Mouse (Mus musculus): ENCODE data around the gene Poln. TPM values are rescaled to one million over a fixed set of nuclear protein-coding genes. Genes with fewer than 3 reads are reported as not detected.

Gene Poln
- polyA plus RNA-seq (2015; fragmentation: Nextera tagmentation; extraction: Ambion mirVana): 1.0 and 1.8 TPM in 2 replicates

GRCm38 (mm10) chr5:34168950-34169891 lies at the start of gene Poln, which contains the start of gene Haus3:
Gene Poln (minus strand): TSS chr5:34169448.
Gene Haus3 (minus strand): TSS chr5:34169527.
- H3K4me2 ChIP-seq (ENCODE audit: low read depth, low read length): peak within 1 kb of the TSS; percentile 72
- peak within 1 kb of the TSS; percentile 95 for H3K9ac ChIP-seq (ENCODE audit: low read length)
- ATAC-seq (ENCODE audit: low read depth): peak; percentile 100
- peaks cover 11% of the 10 kb centered on the region for H3K36me3 ChIP-seq (ENCODE audit: control insufficient read depth, insufficient read depth, low read length)
- H3K27ac ChIP-seq (ENCODE audit: low read length): peak within 1 kb of the TSS; percentile 96
- no peaks in the 10 kb centered on the region for H3K27me3 ChIP-seq (ENCODE audit: control insufficient read depth, insufficient read depth, low read depth, low read length)
- peaks cover 10% of the 10 kb centered on the region for H3K4me1 ChIP-seq (replicated peaks; ENCODE audit: control insufficient read depth, insufficient read depth, low read length)
- no peaks in the 10 kb centered on the region for H3K9me3 ChIP-seq (ENCODE audit: control insufficient read depth, low read length)
- H3K4me3 ChIP-seq (ENCODE audit: low read length): peak within 1 kb of the TSS; percentile 87
- WGBS: under 1% methylated on average over 57 of the region's 57 CpGs

- H3K27ac ChIP-seq (ENCODE audit: low read length): no peak overlapping the region
- no peak overlapping the region for H3K9ac ChIP-seq (ENCODE audit: low read length)
- no peak overlapping the region for H3K4me2 ChIP-seq (ENCODE audit: low read depth, low read length)
- H3K36me3 ChIP-seq (ENCODE audit: control insufficient read depth, insufficient read depth, low read length): no peaks in the 10 kb centered on the region
- ATAC-seq (ENCODE audit: low read depth): peak; percentile 72; the same call in 1 of the 2 replicates
- no peaks in the 10 kb centered on the region for H3K27me3 ChIP-seq (ENCODE audit: control insufficient read depth, insufficient read depth, low read depth, low read length)
- no peaks in the 10 kb centered on the region for H3K9me3 ChIP-seq (ENCODE audit: control insufficient read depth, low read length)
- WGBS: 37% methylated on average over 5 of the region's 5 CpGs
- H3K4me3 ChIP-seq (ENCODE audit: low read length): no peak overlapping the region
- H3K4me1 ChIP-seq (replicated peaks; ENCODE audit: control insufficient read depth, insufficient read depth, low read length): peaks cover 7% of the 10 kb centered on the region; the same call in 1 of the 2 replicates
Observed at GRCm38 (mm10) chr5:34218672-34219071, 49.4 kb upstream of the Poln start.

- Histone ChIP-seq H3K27me3 (ENCODE audit: control insufficient read depth, insufficient read depth, low read depth, low read length) (no peaks in the 10 kb centered on the region), H3K4me2 (ENCODE audit: low read depth, low read length) (no peak overlapping the region), H3K9ac (ENCODE audit: low read length) (peak overlapping the region; percentile 20; the same call in 1 of the 2 replicates), H3K4me1 (replicated peaks; ENCODE audit: control insufficient read depth, insufficient read depth, low read length) (peaks cover 7% of the 10 kb centered on the region; the same call in 1 of the 2 replicates), H3K36me3 (ENCODE audit: control insufficient read depth, insufficient read depth, low read length) (no peaks in the 10 kb centered on the region), H3K4me3 (ENCODE audit: low read length) (no peak overlapping the region), H3K27ac (ENCODE audit: low read length) (peak overlapping the region; percentile 13; the same call in 1 of the 2 replicates), H3K9me3 (ENCODE audit: control insufficient read depth, low read length) (no peaks in the 10 kb centered on the region)
- WGBS: 28% methylated on average over 9 of the region's 9 CpGs
- peak; percentile 59 for ATAC-seq (ENCODE audit: low read depth)
Observed at GRCm38 (mm10) chr5:34217756-34218155, 48.5 kb upstream of the Poln start.

- 74% methylated on average over 7 of the region's 7 CpGs for WGBS
- H3K4me3 ChIP-seq (ENCODE audit: low read length): no peak overlapping the region
Observed at GRCm38 (mm10) chr5:34216025-34216424, 46.8 kb upstream of the Poln start.

GRCm38 (mm10) chr5:34213659-34214058 lies 44.4 kb upstream of the Poln start:
- Histone ChIP-seq H3K27ac (ENCODE audit: low read length) (no peak overlapping the region), H3K36me3 (ENCODE audit: control insufficient read depth, insufficient read depth, low read length) (no peaks in the 10 kb centered on the region), H3K9me3 (ENCODE audit: control insufficient read depth, low read length) (no peaks in the 10 kb centered on the region), H3K9ac (ENCODE audit: low read length) (no peak overlapping the region), H3K4me1 (replicated peaks; ENCODE audit: control insufficient read depth, insufficient read depth, low read length) (peaks cover 3% of the 10 kb centered on the region; the same call in 1 of the 2 replicates), H3K4me2 (ENCODE audit: low read depth, low read length) (no peak overlapping the region), H3K27me3 (ENCODE audit: control insufficient read depth, insufficient read depth, low read depth, low read length) (no peaks in the 10 kb centered on the region), H3K4me3 (ENCODE audit: low read length) (no peak overlapping the region)
- WGBS: 43% methylated on average over 8 of the region's 8 CpGs
- no peak for ATAC-seq (ENCODE audit: low read depth)

More at GRCm38 (mm10) chr5:34216025-34216424, 46.8 kb upstream of the Poln start:
- no peaks in the 10 kb centered on the region for H3K9me3 ChIP-seq (ENCODE audit: control insufficient read depth, low read length)
- no peak overlapping the region for H3K27ac ChIP-seq (ENCODE audit: low read length)
- H3K4me1 ChIP-seq (replicated peaks; ENCODE audit: control insufficient read depth, insufficient read depth, low read length): peaks cover 7% of the 10 kb centered on the region; the same call in 1 of the 2 replicates
- no peak overlapping the region for H3K9ac ChIP-seq (ENCODE audit: low read length)
- no peak for ATAC-seq (ENCODE audit: low read depth)
- no peaks in the 10 kb centered on the region for H3K27me3 ChIP-seq (ENCODE audit: control insufficient read depth, insufficient read depth, low read depth, low read length)
- H3K4me2 ChIP-seq (ENCODE audit: low read depth, low read length): no peak overlapping the region
- no peaks in the 10 kb centered on the region for H3K36me3 ChIP-seq (ENCODE audit: control insufficient read depth, insufficient read depth, low read length)

GRCm38 (mm10) chr5:34210279-34210678 lies 41.0 kb upstream of the Poln start:
- ATAC-seq (ENCODE audit: low read depth): peak; percentile 83
- no peak overlapping the region for H3K4me3 ChIP-seq (ENCODE audit: low read length)
- H3K36me3 ChIP-seq (ENCODE audit: control insufficient read depth, insufficient read depth, low read length): no peaks in the 10 kb centered on the region
- H3K4me2 ChIP-seq (ENCODE audit: low read depth, low read length): no peak overlapping the region
- no peaks in the 10 kb centered on the region for H3K9me3 ChIP-seq (ENCODE audit: control insufficient read depth, low read length)
- 5% methylated on average over 1 of the region's 1 CpGs for WGBS
- no peak overlapping the region for H3K9ac ChIP-seq (ENCODE audit: low read length)
- H3K4me1 ChIP-seq (replicated peaks; ENCODE audit: control insufficient read depth, insufficient read depth, low read length): peaks cover 3% of the 10 kb centered on the region; the same call in 1 of the 2 replicates
- no peak overlapping the region for H3K27ac ChIP-seq (ENCODE audit: low read length)
- no peaks in the 10 kb centered on the region for H3K27me3 ChIP-seq (ENCODE audit: control insufficient read depth, insufficient read depth, low read depth, low read length)

- Histone ChIP-seq H3K4me2 (ENCODE audit: low read depth, low read length) (no peak overlapping the region), H3K27ac (ENCODE audit: low read length) (no peak overlapping the region), H3K9ac (ENCODE audit: low read length) (no peak overlapping the region), H3K27me3 (ENCODE audit: control insufficient read depth, insufficient read depth, low read depth, low read length) (no peaks in the 10 kb centered on the region), H3K9me3 (ENCODE audit: control insufficient read depth, low read length) (no peaks in the 10 kb centered on the region), H3K4me1 (replicated peaks; ENCODE audit: control insufficient read depth, insufficient read depth, low read length) (no peaks in the 10 kb centered on the region), H3K4me3 (ENCODE audit: low read length) (no peak overlapping the region), H3K36me3 (ENCODE audit: control insufficient read depth, insufficient read depth, low read length) (no peaks in the 10 kb centered on the region)
- ATAC-seq (ENCODE audit: low read depth): no peak
- 29% methylated on average over 3 of the region's 3 CpGs for WGBS
Observed at GRCm38 (mm10) chr5:34207503-34207902, 38.3 kb upstream of the Poln start.

GRCm38 (mm10) chr5:34205788-34206187 lies 36.5 kb upstream of the Poln start:
- Histone ChIP-seq H3K4me1 (replicated peaks; ENCODE audit: control insufficient read depth, insufficient read depth, low read length) (peaks cover 7% of the 10 kb centered on the region; the same call in 1 of the 2 replicates), H3K27me3 (ENCODE audit: control insufficient read depth, insufficient read depth, low read depth, low read length) (no peaks in the 10 kb centered on the region), H3K27ac (ENCODE audit: low read length) (no peak overlapping the region), H3K9me3 (ENCODE audit: control insufficient read depth, low read length) (no peaks in the 10 kb centered on the region), H3K4me3 (ENCODE audit: low read length) (no peak overlapping the region), H3K9ac (ENCODE audit: low read length) (no peak overlapping the region), H3K36me3 (ENCODE audit: control insufficient read depth, insufficient read depth, low read length) (no peaks in the 10 kb centered on the region), H3K4me2 (ENCODE audit: low read depth, low read length) (no peak overlapping the region)
- WGBS: 53% methylated on average over 2 of the region's 2 CpGs
- ATAC-seq (ENCODE audit: low read depth): no peak

GRCm38 (mm10) chr5:34204911-34205310 lies 35.7 kb upstream of the Poln start:
- Histone ChIP-seq H3K4me3 (ENCODE audit: low read length) (no peak overlapping the region), H3K27ac (ENCODE audit: low read length) (no peak overlapping the region), H3K9ac (ENCODE audit: low read length) (no peak overlapping the region), H3K9me3 (ENCODE audit: control insufficient read depth, low read length) (no peaks in the 10 kb centered on the region), H3K4me2 (ENCODE audit: low read depth, low read length) (no peak overlapping the region), H3K27me3 (ENCODE audit: control insufficient read depth, insufficient read depth, low read depth, low read length) (no peaks in the 10 kb centered on the region), H3K4me1 (replicated peaks; ENCODE audit: control insufficient read depth, insufficient read depth, low read length) (peaks cover 7% of the 10 kb centered on the region; the same call in 1 of the 2 replicates), H3K36me3 (ENCODE audit: control insufficient read depth, insufficient read depth, low read length) (no peaks in the 10 kb centered on the region)
- no peak for ATAC-seq (ENCODE audit: low read depth)
- 78% methylated on average over 2 of the region's 2 CpGs for WGBS

Data from lung, embryonic 16.5 days (tissue).